Mouse (Mus musculus): Measurements from ENCODE around the gene Abca2. TPM values are rescaled to one million over a fixed set of nuclear protein-coding genes. Genes with fewer than 3 reads are reported as not detected.

Gene Abca2
- polyA plus RNA-seq, 1 experiment from 2014 or later, result 10.0 TPM

- no peak for ATAC-seq (ENCODE audit: low FRiP score)
- WGBS, result 94% methylated on average over 5 of the region's 5 CpGs
- H3K9ac ChIP-seq, result no peak overlapping the region
These were observed 64.5 kb downstream of the Abca2 start for GRCm38 (mm10) chr2:25492988-25493387.

GRCm38 (mm10) chr2:25493476-25493961, 65.0 kb downstream of the Abca2 start, which contains the start of gene Lcn12:
Gene Lcn12 (minus strand): TSS chr2:25493911.
- Histone ChIP-seq H3K4me3 (no peak within 1 kb of the TSS), H3K9ac (no peak within 1 kb of the TSS), H3K27ac (no peak within 1 kb of the TSS), H3K36me3 (no peaks in the 10 kb centered on the region), H3K4me2 (no peak within 1 kb of the TSS), H3K4me1 (replicated peaks) (no peaks in the 10 kb centered on the region), H3K27me3 (0 out of 2 replicates have a peak, but pooled peaks cover 6% of the 10 kb centered on the region), H3K9me3 (no peaks in the 10 kb centered on the region)
- ATAC-seq (ENCODE audit: low FRiP score), result no peak
- WGBS, result 88% methylated on average over 5 of the region's 5 CpGs

More at GRCm38 (mm10) chr2:25492988-25493387, 64.5 kb downstream of the Abca2 start:
- no peak overlapping the region for H3K27ac ChIP-seq
- no peaks in the 10 kb centered on the region for H3K36me3 ChIP-seq
- no peaks in the 10 kb centered on the region for H3K9me3 ChIP-seq
- no peaks in the 10 kb centered on the region for H3K4me1 ChIP-seq (replicated peaks)
- no peak overlapping the region for H3K4me2 ChIP-seq
- H3K27me3 ChIP-seq, result 0 out of 2 replicates have a peak, but pooled peaks cover 9% of the 10 kb centered on the region
- no peak overlapping the region for H3K4me3 ChIP-seq

DNA sequence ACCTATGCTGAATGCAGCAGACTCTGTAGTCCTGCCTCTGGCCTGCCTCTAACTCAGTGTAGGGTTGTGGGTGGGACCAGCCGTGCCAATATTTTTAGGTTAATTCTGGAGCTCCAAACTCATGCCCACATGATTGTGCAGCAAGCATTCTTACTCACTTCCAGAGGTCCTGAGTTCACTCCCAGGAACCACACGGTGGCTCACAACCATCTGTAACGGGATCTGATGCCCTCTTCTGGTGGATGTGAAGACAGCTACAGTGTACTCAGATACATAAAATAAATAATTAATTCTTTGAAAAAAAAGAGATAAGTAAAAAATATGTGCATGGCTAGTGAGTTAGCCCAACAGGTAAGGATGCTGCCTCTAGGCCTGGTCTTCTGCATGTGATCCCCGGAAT, 68.0 kb downstream of the Abca2 start:
- Histone ChIP-seq H3K4me2 (no peak overlapping the region), H3K27ac (no peak overlapping the region), H3K36me3 (no peaks in the 10 kb centered on the region), H3K9me3 (no peaks in the 10 kb centered on the region), H3K9ac (no peak overlapping the region), H3K4me3 (no peak overlapping the region), H3K4me1 (replicated peaks) (peaks cover 8% of the 10 kb centered on the region), H3K27me3 (no peaks in the 10 kb centered on the region)
- 44% methylated on average over 4 of the region's 4 CpGs for WGBS
- ATAC-seq (ENCODE audit: low FRiP score), result no peak

Small RNA genes within 50 kb of the gene (microRNA-seq; reads per million reads assigned to microRNA genes)
- gene Mir3087, result not detected

Other genes starting within 250 kb of the Abca2 start
- gene Nrarp, start 247.9 kb upstream of the Abca2 start, polyA plus RNA-seq (2015; fragmentation: Nextera tagmentation; extraction: Ambion mirVana), result 21.4 and 24.6 TPM in 2 replicates
- gene Tor4a, start 231.8 kb upstream of the Abca2 start, polyA plus RNA-seq (2015; fragmentation: Nextera tagmentation; extraction: Ambion mirVana), result 1.6 and 1.9 TPM in 2 replicates
- gene Nelfb, start 217.2 kb upstream of the Abca2 start, polyA plus RNA-seq (2015; fragmentation: Nextera tagmentation; extraction: Ambion mirVana), result 98.3 and 104 TPM in 2 replicates
- gene Stpg3, start 214.1 kb upstream of the Abca2 start, polyA plus RNA-seq (2015; fragmentation: Nextera tagmentation; extraction: Ambion mirVana), result not detected in 2 replicates
- gene Fam166a, start 210.0 kb upstream of the Abca2 start, polyA plus RNA-seq (2015; fragmentation: Nextera tagmentation; extraction: Ambion mirVana), result 0.40 and 1.3 TPM in 2 replicates
- gene Tubb4b, start 204.0 kb upstream of the Abca2 start, polyA plus RNA-seq (2015; fragmentation: Nextera tagmentation; extraction: Ambion mirVana), result 349 and 363 TPM in 2 replicates
- not detected in 2 replicates for gene Slc34a3, start 194.3 kb upstream of the Abca2 start, polyA plus RNA-seq (2015; fragmentation: Nextera tagmentation; extraction: Ambion mirVana)
- not detected in 2 replicates for gene Rnf224, start 191.9 kb upstream of the Abca2 start, polyA plus RNA-seq (2015; fragmentation: Nextera tagmentation; extraction: Ambion mirVana)
- 90.3 and 92.4 TPM in 2 replicates for gene Rnf208, start 186.4 kb upstream of the Abca2 start, polyA plus RNA-seq (2015; fragmentation: Nextera tagmentation; extraction: Ambion mirVana)
- gene Cysrt1, start 186.3 kb upstream of the Abca2 start, polyA plus RNA-seq (2015; fragmentation: Nextera tagmentation; extraction: Ambion mirVana), result 0.26 TPM in 1 of 2 replicates, not detected in the other
- gene AL732309.1, start 181.8 kb upstream of the Abca2 start, polyA plus RNA-seq (2015; fragmentation: Nextera tagmentation; extraction: Ambion mirVana), result 5.1 and 6.2 TPM in 2 replicates
- 18.6 and 20.9 TPM in 2 replicates for gene Tmem203, start 173.3 kb upstream of the Abca2 start, polyA plus RNA-seq (2015; fragmentation: Nextera tagmentation; extraction: Ambion mirVana)
- 16.2 and 17.6 TPM in 2 replicates for gene Tprn, start 166.1 kb upstream of the Abca2 start, polyA plus RNA-seq (2015; fragmentation: Nextera tagmentation; extraction: Ambion mirVana)
- gene Ssna1, start 156.3 kb upstream of the Abca2 start, polyA plus RNA-seq (2015; fragmentation: Nextera tagmentation; extraction: Ambion mirVana), result 189 and 199 TPM in 2 replicates
- gene Anapc2, start 156.2 kb upstream of the Abca2 start, polyA plus RNA-seq (2015; fragmentation: Nextera tagmentation; extraction: Ambion mirVana), result 143 TPM in 2 replicates
- not detected in 2 replicates for gene Tmem210, start 140.6 kb upstream of the Abca2 start, polyA plus RNA-seq (2015; fragmentation: Nextera tagmentation; extraction: Ambion mirVana)
- gene Lrrc26, start 138.8 kb upstream of the Abca2 start, polyA plus RNA-seq (2015; fragmentation: Nextera tagmentation; extraction: Ambion mirVana), result 0.22 TPM in 1 of 2 replicates, not detected in the other
- 22.5 and 24.5 TPM in 2 replicates for gene Grin1, start 109.5 kb upstream of the Abca2 start, polyA plus RNA-seq (2015; fragmentation: Nextera tagmentation; extraction: Ambion mirVana)
- gene Man1b1, start 96.4 kb upstream of the Abca2 start, polyA plus RNA-seq (2015; fragmentation: Nextera tagmentation; extraction: Ambion mirVana), result 50.0 and 59.8 TPM in 2 replicates
- 22.8 and 23.0 TPM in 2 replicates for gene Dpp7, start 72.3 kb upstream of the Abca2 start, polyA plus RNA-seq (2015; fragmentation: Nextera tagmentation; extraction: Ambion mirVana)
- 5.2 and 6.2 TPM in 2 replicates for gene Uap1l1, start 63.0 kb upstream of the Abca2 start, polyA plus RNA-seq (2015; fragmentation: Nextera tagmentation; extraction: Ambion mirVana)
- 9.6 and 16.5 TPM in 2 replicates for gene Sapcd2, start 56.4 kb upstream of the Abca2 start, polyA plus RNA-seq (2015; fragmentation: Nextera tagmentation; extraction: Ambion mirVana)
- 2.6 and 3.6 TPM in 2 replicates for gene Entpd2, start 32.8 kb upstream of the Abca2 start, polyA plus RNA-seq (2015; fragmentation: Nextera tagmentation; extraction: Ambion mirVana)
- 411 and 423 TPM in 2 replicates for gene Npdc1, start 29.4 kb upstream of the Abca2 start, polyA plus RNA-seq (2015; fragmentation: Nextera tagmentation; extraction: Ambion mirVana)
- gene Fut7, start 5.4 kb upstream of the Abca2 start, polyA plus RNA-seq (2015; fragmentation: Nextera tagmentation; extraction: Ambion mirVana), result 0.19 TPM in 1 of 2 replicates, not detected in the other
- 3.4 and 3.7 TPM in 2 replicates for gene Clic3, start 28.1 kb downstream of the Abca2 start, polyA plus RNA-seq (2015; fragmentation: Nextera tagmentation; extraction: Ambion mirVana)
- gene Paxx, start 32.4 kb downstream of the Abca2 start, polyA plus RNA-seq (2015; fragmentation: Nextera tagmentation; extraction: Ambion mirVana), result 91.6 and 98.8 TPM in 2 replicates
- gene Ptgds, start 41.3 kb downstream of the Abca2 start, polyA plus RNA-seq (2015; fragmentation: Nextera tagmentation; extraction: Ambion mirVana), result 50.3 and 50.5 TPM in 2 replicates
- gene Lcn12, start 65.2 kb downstream of the Abca2 start, polyA plus RNA-seq (2015; fragmentation: Nextera tagmentation; extraction: Ambion mirVana), result not detected in 2 replicates
- gene Fbxw5, start 72.0 kb downstream of the Abca2 start, polyA plus RNA-seq (2015; fragmentation: Nextera tagmentation; extraction: Ambion mirVana), result 119 and 125 TPM in 2 replicates
- 5.4 and 5.5 TPM in 2 replicates for gene C8g, start 73.0 kb downstream of the Abca2 start, polyA plus RNA-seq (2015; fragmentation: Nextera tagmentation; extraction: Ambion mirVana)
- gene Traf2, start 118.2 kb downstream of the Abca2 start, polyA plus RNA-seq (2015; fragmentation: Nextera tagmentation; extraction: Ambion mirVana), result 21.1 and 21.2 TPM in 2 replicates
- gene Edf1, start 129.1 kb downstream of the Abca2 start, polyA plus RNA-seq (2015; fragmentation: Nextera tagmentation; extraction: Ambion mirVana), result 409 and 436 TPM in 2 replicates
- 2.3 and 2.6 TPM in 2 replicates for gene Mamdc4, start 146.1 kb downstream of the Abca2 start, polyA plus RNA-seq (2015; fragmentation: Nextera tagmentation; extraction: Ambion mirVana)
- 179 and 182 TPM in 2 replicates for gene Phpt1, start 146.5 kb downstream of the Abca2 start, polyA plus RNA-seq (2015; fragmentation: Nextera tagmentation; extraction: Ambion mirVana)
- gene Ajm1, start 153.1 kb downstream of the Abca2 start, polyA plus RNA-seq (2015; fragmentation: Nextera tagmentation; extraction: Ambion mirVana), result 8.1 and 8.2 TPM in 2 replicates
- 67.9 and 75.5 TPM in 2 replicates for gene Rabl6, start 179.8 kb downstream of the Abca2 start, polyA plus RNA-seq (2015; fragmentation: Nextera tagmentation; extraction: Ambion mirVana)
- 0.21 and 0.25 TPM in 2 replicates for gene Ccdc183, start 189.0 kb downstream of the Abca2 start, polyA plus RNA-seq (2015; fragmentation: Nextera tagmentation; extraction: Ambion mirVana)
- 35.0 and 42.2 TPM in 2 replicates for gene Tmem141, start 193.3 kb downstream of the Abca2 start, polyA plus RNA-seq (2015; fragmentation: Nextera tagmentation; extraction: Ambion mirVana)
- gene Fcna, start 199.3 kb downstream of the Abca2 start, polyA plus RNA-seq (2015; fragmentation: Nextera tagmentation; extraction: Ambion mirVana), result 2.5 and 3.3 TPM in 2 replicates
- not detected in 2 replicates for gene Lcn8, start 224.4 kb downstream of the Abca2 start, polyA plus RNA-seq (2015; fragmentation: Nextera tagmentation; extraction: Ambion mirVana)
- gene Lcn5, start 229.2 kb downstream of the Abca2 start, polyA plus RNA-seq (2015; fragmentation: Nextera tagmentation; extraction: Ambion mirVana), result not detected in 2 replicates
- gene Lcn6, start 248.1 kb downstream of the Abca2 start, polyA plus RNA-seq (2015; fragmentation: Nextera tagmentation; extraction: Ambion mirVana), result not detected in 2 replicates

All from hindbrain, embryonic 13.5 days (tissue).